Mouse (Mus musculus) heart, adult 2 months (tissue): ENCODE data around the gene Zfp639.

Experiments
- CTCF ChIP-seq: fragments of 200-600 bp; IDR thresholded peaks from 2 replicates; pipeline ENCODE4 v1.8.1; 2022; ENCODE audit warnings: antibody characterized with exemption, mild to moderate bottlenecking, moderate library complexity
- EP300 ChIP-seq: fragments of 200-500 bp; IDR thresholded peaks from 2 replicates; pipeline ENCODE4 v1.6.1; 2011; ENCODE audit warnings: low read depth, low read length, control low read depth; ENCODE audit not compliant: insufficient read depth

- TF ChIP-seq EP300 (no peak), CTCF (peak; percentile 92)
Observed at GRCm38 (mm10) chr3:32510375-32511190, 524 bp downstream of the Zfp639 start.
